Mouse (Mus musculus) T-helper 1 cell (primary cell): ENCODE measurements around the gene Rtl1.

Experiments
- in situ Hi-C: fragments of 300-600 bp; cut with MboI, MseI; formaldehyde crosslinking; loops from one replicate; pipeline ENCODE4 v1.15.1; 2025; ENCODE audit warnings: high pct_unique_total_duplicates

The Rtl1 gene

DNA sequence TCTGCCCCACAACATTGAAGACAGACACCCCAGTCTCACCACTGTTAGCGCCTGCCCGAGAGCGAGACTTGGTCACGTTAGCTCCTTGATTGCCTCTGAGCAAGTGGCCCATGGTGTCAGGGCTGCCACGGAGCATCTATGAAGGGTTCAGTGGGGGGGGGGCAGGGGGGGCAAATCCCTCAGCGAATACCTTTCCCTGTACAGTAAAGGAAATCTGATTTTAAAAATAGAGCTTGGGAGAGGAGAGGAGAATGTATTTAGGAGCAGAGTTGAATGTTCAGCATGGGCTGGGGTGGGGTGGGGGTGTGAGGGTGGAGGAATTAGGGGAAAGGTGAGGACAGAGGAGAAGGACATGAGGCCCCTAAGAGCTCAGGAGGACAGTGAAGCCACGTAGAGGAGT, at the start of gene Rtl1:
TSS of gene Rtl1 (minus strand) at position 101 of the 400 bp plus-strand sequence.
- in situ Hi-C loops: no loop called here

DNA sequence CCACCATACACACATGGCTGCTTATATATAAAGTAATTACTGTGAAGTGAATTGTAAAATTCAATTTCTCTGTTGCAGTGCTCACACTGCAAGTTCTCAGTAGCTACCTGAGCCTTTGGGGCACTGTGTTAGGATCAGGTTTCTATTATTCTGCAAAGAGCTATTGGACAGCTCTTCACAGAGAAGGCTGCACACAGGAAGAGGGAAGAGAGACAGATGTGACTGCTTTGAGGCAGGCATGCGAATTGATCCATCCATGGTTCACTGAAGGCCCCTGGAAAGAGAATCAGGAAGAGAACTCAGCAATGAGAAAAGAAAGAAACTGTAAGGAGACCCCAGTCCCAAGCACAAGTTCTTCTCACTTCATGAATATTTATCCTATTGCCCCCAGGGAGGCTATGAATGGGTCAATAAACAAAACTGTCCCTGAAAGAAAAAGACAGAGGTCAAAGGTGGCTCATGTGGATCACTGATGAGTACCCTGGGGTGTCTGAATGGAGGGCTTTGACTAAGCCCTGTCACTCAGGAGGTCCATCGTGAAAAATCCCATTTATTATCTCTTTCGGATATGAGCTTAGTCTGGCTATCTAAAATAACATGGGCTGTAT, 40.5 kb upstream of the Rtl1 start:
- in situ Hi-C loops: no loop called here

DNA sequence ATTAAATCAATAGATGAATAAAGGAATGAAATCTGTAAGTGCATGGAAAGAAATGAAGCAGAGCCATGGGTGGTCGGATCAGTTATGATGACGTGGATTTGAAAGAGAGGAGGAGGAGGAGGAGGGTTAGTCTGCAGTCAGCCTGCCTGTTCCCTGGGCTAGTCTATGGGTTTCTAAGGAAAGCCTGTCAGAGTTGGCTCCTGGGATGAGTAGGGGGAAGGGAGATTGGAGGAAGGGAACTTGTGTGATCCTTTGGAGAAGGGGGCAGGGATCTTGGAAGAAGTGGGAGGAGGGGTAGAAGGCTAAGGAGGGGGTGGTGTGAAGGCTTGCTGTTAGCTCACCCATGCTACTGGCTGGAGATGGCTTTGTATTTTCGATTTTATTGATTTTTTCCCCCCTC, 31.9 kb upstream of the Rtl1 start:
- in situ Hi-C loops: no loop called here

DNA sequence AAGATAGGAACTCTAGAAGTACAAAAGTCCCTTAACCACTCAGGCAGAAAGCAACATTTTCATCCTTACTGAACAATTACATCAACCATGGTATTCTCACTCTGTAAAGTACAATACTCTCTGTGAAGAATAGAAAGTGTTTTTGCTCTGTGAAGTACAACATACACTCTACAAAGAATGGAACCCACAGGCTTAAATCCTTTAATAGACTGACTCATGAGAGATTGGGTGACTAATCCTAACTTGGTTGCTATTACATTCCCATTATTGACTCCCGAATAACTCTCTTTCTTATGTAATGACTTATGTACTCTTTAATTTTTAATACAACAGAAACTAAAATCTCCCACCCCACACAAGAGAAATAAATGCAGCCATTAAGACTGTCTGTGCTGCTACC, 28.8 kb upstream of the Rtl1 start:
- in situ Hi-C loops: no loop called here

DNA sequence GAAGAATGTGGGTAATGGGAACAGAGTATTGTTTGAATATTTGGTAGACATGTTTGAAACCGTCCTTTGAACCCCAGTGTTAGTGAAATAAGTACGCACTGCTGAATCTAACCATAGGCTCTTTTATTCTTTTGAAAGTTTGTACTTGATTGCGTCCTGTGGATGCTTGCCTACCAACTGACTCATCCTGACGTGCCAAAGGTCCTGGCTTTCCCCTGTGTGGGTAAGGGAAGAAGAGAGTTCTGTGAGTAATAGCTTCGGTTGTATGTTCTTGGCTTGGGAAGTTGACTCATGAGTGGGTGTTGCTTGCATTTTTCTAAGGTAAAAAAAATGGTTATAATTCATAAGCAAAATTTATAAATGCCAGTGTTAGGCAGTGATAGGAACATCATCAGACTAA, 26.8 kb upstream of the Rtl1 start:
- in situ Hi-C loops: no loop called here

DNA sequence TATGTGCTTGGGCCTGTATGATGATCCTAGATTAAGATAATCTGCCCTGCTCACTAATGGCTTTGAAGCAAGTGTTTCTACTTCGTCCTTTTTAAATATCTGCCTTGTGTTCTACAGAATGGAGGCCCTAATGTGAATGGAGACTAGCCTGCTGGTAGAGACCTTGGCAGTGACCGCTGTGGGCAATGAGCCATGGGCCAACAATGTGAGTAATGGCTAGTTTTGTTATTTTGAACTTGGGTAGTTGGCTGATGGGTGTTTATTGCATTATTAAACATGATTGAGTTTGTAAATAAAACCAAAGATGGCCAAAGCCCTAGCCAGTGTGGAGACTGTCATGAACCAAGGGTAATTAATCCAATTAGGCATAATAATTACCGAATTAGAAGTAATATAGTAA, 20.1 kb upstream of the Rtl1 start:
- in situ Hi-C loops: no loop called here

DNA sequence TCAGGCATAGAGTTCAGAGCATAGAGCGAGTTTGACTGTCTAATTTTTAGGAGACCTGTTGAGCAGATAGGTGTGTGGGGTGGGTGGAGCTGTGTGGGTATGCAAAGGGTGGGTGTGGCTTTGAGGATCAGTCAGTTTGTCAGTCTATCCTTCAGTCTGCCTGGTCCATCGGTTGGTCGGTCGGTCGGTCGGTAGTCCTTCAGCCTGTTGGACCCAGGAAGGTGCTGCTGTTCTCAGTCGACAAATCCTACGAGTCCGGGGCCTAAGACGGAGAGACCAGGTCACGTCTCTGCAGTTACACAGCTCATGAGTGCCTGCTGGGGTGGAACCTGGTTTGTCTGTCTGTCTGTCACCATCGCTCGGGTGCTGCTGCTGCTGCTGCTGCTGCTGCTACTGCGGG, 17.9 kb upstream of the Rtl1 start:
- in situ Hi-C loops: no loop called here

DNA sequence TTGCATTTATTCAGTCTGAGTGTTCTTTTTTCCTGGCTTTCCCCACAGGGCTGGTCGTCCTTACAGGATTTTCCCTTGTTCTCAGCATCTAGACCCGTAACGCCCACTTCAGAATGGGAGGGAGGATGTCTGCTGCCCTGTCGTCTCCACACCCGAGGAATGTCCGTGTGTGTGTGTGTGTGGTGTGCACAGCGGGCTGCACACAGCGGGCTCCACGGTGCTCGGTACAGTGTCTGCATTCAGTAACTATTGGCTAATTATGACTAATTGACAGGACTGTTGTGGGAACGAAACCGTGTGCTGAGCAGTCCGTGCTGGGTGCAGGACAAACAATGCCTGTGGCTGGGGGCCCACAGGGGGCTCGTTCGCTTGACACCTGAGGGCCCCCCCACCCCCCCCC, 17.0 kb upstream of the Rtl1 start:
- in situ Hi-C loops: no loop called here

DNA sequence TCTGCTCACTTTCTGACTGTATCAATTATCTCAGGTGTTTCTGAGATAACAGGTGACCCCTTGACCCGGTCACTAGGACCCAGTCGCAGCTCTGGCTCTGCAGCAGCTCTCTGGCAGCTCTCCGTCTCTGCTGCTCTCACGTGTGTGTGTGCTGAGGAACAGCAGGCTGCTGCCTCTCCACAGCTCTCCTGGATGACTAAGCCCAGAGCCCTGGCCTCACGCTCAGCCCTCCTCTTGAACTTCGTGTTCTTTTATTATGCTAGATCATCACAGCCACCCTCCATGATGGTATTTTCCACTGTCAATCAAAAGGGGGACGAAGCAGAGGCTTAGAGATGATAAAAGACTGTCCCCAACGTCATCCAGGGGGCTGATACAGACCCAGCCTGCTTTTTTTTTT, 15.2 kb upstream of the Rtl1 start:
- in situ Hi-C loops: no loop called here

DNA sequence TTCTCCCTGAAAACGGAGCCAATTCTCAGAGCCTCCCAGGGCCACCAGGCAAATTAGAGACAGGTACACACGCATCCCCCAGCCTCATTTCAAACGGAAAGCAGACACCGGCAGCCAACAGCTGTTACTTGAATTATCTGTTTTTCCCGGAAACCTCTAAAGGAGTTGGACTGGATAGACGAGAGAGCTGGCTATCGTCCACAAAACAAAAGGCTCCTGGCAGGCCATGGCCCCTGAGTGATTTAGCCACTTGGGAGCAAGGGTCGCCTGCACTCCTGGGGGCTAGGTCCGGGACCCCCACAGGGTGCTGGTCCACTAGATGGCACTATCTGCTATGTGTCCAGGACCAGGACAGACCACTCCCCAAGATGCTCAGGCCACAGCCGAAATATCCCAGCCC, 14.3 kb upstream of the Rtl1 start:
- in situ Hi-C loops: no loop called here

DNA sequence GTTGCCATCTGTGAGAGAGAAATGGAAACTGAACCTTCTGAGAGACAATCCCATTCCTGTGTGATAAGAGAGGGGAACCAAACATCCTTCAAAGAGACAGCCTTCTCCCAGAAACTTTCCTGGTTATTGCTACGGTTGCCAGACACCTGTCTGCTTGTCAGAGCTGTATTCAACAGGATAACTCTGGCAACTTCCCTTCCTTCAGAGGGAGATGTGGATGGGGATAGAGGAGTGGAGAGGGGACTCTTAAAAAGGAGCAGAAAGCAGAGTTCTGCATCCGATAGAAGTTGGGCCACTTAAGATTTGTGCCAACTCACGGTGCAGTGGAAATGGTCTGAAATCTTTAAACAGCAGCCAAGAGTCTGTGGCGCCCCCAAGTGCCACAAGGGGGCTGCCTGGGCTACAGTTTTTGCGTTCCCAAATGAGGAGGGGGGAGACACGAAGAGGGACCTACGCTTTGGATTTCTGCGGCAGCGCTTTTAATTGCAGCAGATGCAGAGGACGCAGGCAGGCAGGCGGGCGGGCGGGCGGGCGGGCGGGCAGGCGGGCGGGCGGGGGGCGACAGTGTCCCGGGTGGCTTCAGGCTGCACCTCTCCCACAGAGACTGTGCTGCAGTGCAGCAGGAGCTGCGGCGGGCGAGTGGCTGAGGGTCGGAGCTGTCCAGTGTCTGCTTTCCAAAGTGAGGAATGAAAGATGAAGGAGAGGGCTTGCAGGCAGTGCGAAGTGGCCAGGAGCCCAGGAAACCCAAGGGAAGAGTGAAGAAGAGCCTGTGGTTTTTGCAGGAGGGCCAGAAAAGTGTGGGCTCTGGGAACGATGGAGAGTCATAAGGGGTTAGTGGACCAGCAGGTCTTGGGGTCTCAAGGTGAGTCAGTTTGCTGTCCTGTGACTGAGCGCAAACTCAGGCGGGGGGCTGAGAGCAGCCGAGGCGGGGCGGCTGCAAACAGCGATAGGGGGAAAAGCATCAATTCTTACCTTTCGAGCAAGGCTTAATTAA, 12.6 kb upstream of the Rtl1 start:
- in situ Hi-C loops: no loop called here

DNA sequence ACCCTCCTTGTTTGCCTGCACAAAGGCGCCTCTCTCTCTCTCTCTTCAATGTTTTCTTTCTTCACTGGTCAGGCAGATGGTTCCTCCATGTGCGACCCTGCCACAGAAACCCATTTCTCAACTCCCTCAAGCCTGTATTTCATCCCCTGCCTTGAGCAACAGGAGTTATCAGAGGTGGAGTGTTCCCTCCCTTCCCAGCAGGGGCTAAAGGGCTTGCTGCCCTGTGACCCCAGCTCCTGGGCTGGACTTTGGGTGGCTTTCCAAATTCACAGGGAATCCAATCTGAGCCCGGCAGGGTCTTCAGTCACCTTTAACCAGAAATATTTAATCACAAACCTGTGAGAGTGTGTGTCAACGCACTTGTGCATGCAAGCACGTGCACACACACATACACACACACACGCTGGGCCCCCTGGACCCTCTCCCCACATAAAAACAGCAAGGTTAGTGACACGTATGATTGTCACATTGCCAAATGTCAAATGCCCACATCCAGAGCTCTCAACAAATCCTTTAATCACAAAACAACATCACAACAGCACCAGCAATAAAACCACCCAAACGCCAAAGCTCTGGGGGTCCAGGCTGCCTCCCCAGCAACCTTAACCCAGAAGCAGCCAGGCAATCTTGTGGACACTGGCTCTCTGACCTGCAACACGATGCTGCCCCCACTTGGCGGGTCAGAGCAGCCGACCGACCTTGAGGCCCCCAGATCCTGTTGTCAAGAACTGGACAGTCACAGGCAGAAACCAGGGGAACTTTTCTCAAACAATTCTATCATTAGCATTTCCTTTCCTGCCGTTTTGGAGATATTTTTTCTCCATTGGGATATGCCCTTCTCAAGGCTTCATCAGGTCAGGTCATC, 8.7 kb upstream of the Rtl1 start:
- in situ Hi-C loops: no loop called here

DNA sequence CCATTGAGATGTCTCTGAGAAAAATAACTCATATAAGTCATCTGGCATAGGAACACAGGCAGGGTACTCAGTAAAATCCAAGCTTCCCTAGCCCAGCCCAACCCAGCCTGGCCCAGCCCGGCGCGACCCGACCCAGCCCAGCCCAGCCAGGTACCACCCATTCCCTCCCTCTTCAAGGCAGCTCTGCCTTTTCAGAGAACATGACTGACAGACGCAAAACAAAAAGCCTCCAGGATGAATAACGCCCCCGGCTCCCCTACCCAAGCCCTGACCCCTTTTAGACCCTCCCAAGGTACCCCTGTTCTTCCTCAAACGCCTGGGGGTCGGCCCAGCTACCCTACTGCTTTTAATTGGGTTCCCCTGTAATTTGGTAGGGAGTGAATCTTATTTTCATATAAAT, 7.8 kb upstream of the Rtl1 start:
- in situ Hi-C loops: no loop called here

DNA sequence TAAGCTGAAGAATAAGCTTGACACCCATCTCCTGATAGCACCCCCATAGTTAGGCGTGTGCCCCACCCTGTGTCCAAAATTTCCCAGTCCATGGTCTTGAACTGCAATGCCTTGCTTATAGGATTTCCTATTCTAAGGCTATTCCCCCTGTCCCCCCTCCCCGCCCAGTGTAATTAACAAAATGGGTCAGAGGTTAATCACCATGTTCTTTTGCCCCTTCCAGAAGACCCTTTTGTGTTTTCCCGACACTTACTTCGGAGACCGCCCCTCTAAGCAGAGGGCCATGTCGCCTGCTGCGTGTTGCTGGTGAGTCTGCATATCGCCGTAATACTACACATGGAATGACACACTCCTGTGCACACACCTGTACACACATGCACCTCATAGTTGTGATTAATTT, 7.1 kb upstream of the Rtl1 start:
- in situ Hi-C loops: no loop called here

DNA sequence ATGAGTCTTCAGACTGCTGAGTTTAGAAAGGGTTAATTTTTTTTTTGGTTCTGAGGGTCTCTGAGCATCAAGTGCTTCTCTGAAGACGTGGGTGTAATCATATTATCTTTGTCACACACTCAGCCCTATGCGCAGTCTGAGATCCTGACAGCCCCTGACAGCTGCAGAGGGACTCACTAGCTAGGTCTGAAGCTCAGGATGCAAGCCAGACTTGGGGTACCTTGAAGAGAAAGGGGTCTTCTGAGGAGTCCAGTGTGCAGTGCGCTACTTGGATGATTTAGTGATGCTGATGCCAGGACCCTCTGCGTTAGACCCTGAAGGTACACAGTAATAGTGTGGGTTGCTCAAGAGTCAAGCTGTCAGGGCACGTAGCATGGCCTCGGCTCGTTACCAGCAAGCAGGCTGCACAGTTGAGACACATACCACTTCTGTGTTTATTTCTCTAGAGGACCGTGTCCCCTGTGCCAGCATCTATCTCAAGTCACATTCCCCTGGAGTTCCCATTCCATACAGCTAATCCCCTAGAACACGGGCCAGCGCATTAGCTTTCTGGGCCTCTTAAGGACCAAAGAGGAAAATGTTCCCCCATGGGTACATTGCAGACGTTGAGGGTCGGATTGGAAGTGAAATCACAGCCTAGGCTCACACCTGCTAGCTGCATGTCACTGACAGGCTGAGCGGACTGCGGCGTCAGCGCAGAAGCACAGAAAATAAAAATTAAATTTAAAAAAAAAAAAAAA, 5.0 kb upstream of the Rtl1 start:
- in situ Hi-C loops: no loop called here

DNA sequence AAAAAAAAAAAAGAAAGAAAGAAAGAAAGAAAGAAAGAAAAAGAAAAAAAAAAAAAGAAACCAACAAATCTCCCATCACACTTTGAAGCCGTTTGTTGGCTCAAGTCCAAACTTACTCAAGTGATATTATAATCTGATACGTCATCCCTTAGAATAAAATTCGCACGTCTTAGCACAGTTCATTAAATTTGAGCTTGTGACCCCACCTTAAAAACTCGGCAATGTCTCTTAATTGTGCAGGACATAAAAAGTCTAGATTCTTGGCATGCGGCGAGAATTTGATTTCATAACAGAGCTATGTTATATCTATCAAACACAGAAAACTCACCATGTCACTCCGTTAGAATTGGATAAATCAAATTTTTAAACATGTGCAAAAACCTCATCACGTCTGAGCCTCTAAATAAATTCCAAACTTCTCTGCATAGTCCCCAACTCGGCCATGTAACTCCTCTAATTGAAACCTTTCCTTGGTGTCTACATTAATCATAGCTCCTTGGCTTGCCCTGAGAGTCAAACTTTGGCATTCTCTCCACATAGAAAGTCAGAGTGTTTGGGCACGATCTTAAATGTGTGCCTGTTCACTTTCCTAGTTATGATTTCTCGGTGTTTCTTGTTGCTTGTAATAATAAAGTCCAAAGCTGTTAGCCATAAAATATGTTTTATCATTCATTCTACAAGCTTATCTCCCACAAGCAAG, 1.4 kb downstream of the Rtl1 start:
- in situ Hi-C loops: no loop called here

DNA sequence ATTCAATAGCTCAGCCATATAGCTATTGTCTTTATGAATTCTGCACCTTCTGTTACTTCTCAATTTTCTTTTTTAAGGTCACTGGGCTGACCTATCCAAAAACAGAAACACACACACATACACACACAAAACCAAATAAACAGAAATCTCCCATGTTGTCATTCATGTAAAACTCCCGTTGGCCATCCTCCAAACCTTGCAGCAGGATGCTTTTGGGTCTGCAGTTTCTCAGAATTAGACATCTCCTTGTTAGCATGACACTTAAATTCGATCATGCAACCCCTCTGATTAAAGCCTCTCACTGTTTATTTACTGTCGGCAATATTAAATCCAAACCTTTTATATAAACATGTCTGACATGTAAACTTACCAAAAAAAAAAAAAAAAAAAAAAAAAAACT, 3.4 kb downstream of the Rtl1 start:
- in situ Hi-C loops: no loop called here

DNA sequence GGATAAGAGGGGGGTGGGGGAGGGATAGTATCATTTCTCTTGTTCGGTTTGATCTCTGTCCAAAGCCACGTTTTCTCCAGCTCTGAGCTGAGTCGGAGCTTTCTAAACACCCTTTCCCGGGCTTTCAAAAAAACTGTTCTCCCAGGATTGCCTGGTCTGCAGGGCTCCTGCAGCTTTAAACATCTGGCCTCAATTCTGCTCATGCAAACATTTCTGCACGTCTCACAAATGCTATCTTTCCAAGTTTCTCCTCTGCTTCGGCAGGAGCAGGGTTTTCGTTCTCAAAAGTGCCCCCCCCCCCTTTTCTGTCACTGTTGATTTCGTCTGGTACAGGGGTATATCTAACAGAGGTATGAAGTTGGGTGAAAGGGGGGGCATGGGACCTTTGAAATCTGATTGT, 3.9 kb downstream of the Rtl1 start:
- in situ Hi-C loops: no loop called here

DNA sequence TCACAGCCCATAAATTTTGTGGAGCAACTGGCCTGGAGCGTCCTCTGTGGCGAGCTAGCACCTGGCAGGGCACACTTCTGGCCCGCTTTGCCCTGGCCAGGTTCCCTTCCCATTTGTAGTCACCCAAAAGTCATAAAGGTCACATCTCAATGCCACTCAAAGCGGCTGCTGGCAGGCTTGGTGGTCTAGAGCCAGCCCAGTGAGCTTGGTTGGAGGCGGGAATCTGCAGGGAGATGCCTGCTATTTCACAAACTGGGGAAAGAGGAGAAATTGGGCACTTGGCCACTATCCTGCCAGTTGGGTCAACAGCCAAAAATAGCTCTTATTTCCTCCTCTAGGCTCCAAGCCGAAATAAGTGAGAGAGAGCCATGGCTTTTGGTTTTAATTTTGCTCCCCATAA, 4.4 kb downstream of the Rtl1 start:
- in situ Hi-C loops: no loop called here

DNA sequence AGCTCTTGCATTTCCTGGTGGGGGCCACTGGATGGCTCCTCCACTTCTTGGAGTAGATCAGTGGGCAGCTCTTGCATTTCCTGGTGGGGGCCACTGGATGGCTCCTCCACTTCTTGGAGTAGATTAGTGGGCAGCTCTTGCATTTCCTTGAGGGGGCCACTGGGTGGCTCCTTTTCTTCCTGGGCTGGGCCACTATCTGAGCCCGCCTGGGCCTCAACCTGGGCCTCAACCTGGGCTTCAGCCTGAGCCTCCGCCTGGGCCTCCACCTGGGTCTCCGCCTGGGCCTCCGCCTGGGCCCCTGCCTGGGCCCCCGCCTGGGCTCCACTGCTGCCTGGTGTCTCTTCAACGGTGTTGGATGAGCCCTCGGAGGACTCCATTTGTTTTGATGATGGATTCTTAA, 5.2 kb downstream of the Rtl1 start:
- in situ Hi-C loops: no loop called here

DNA sequence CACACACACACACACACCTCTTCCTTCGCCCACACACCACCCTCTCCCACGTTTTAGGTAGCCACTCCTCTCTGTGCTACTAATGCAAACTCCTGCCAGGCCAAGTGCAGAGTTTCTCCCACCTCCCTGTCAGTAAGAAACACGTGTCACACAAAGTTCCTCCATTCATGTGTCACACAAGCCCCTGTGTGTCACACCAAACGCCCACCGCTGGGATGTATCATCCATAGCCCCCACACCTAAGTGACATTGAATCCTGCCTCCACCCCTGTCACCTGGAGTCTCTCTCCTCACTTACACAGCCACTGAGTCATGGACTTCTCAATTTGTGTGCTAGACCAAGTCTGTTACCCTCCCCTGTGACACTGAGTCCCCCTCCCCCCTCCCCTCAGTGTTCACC, 17.9 kb downstream of the Rtl1 start:
- in situ Hi-C loops: no loop called here
